Mouse (Mus musculus) R1 (cell line): ENCODE results near the gene Acad12.
"Not testable (repeated sequence)": the region's sequence is repeated elsewhere in the genome, so short reads cannot be mapped to it uniquely, and the experiment has no call there.

Experiments
- DNase-seq: peaks from one replicate; pipeline ENCODE4 v3.0.0-alpha.2; 2018; ENCODE audit warnings: low read depth, low spot score

The Acad12 gene

DNA sequence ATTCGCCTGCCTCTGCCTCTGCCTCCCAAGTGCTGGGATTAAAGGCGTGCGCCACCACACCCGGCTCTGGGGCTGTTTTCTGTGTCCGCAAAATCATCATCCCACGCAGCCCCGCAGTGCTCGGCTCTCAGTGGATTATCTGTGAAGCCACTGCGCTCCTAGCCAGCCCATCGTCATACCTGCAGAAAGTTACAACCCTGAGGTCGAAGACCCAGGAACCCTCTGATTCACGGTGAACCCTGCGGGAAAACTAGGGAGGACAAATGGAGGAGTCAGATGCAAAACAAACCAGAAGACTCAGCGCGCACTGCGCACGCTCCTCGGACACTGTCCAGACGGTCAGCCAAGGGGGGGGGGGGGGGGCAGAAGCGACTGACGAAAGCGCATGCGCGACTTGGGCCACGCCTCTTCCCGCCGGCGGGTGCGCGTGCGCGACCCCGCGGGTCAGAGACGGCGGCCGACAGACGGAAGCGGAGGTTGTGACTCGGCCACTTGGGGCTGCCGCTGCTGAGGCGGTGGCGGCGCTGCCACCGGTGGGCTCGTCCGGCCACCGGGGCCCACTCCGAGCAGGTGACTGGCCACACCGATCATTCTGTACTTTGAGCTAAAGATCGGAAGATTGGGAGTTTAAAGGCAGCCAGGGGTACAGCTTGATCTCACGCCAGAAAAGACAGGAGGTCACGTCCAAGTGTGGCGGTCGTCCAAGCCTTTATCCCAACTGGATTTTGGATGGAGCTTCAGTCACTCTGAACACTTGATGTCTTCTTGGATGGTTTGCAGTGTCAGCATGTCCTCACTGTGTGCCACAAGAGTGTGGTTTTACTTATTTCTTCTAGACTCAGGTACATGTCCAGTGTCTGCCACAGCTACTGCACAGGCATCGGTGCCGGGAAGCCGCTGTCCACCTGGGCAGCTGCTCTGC, at the start of gene Acad12:
Gene Acad12, minus strand, starts transcription at position 347 of the 922 bp plus-strand sequence.
- DNase-seq: peak; percentile 83

DNA sequence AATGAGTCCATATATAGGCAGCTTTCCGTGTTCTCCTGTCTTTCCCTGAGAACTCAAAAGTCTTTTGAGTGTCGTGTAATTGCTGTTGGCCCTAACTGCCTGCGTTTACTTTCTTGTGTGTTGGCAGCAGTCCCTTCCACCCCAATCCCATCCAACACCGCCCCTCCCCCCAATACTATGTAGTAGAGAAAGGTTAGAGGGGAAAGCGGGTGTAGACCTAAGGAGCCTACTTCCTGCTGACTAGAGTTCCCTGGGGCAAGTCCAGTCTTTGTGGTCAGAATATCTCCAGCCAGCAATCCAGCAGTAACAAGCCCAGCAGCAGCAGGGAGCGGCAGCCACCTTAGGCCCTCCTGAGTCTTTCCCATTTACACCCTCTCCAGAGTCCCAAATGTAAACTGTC, 49.7 kb upstream of the Acad12 start:
- DNase-seq: no peak

DNA sequence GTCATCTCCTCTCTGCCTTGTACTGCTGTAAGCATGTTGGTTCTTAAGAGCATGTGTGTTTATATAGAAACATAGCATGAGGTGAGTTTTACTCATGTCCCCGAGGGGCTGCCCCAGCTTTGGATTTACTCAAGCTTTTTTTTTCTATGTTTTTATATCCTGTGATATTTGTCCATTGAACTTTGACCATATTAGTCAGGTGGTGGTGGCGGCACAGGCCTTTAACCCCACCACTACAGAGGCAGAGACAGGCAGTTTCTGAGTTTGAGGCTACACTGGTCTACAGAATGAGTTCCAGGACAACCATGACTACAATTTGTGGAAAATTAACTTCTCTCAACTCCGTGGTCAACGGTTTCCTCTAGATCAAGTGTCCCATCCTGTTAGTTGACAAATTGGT, 48.3 kb upstream of the Acad12 start:
- no peak for DNase-seq

- no peak for DNase-seq
Observed at GRCm38 (mm10) chr5:121664971-121665370, 46.2 kb upstream of the Acad12 start.

GRCm38 (mm10) chr5:121664078-121664477, 45.3 kb upstream of the Acad12 start:
- no peak for DNase-seq

DNA sequence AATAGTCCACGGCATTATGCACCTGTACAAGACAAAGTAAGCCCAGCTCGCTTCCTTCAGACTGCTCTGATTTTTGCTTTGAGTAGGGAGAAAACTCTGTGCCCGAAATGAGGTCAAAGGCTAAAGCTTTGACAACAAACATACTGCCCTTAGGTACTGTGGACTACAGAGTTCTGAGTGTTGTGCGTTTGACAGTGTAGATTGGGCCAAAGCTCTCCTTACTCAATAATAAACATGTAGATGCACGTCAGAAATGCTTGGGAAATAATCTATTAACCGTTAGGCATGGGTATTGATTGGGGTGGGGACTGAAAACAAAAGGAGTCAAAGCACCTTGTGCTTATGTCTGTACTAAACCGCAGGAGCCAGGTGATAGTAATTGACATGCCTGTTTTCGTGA, 44.7 kb upstream of the Acad12 start:
- DNase-seq: no peak

DNA sequence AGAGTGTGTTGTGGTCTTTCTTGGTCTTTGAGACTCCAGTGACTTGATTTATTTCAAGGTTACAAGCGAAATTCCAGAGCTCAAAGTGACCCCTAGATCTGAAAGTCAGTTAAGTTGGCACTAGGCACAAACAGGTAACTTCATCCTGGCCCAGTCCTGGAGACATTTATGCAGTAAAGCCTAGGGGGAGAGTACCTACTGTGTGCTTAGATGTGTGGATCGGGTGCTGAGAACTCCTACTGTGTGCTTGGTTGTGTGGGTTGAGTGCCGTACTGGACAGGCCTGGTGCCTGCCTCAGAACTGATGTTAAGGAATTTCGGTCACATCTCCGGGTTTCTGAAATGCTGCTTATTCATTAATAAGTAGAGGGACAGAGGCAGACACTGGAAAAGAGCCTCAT, 42.8 kb upstream of the Acad12 start:
- no peak for DNase-seq

DNA sequence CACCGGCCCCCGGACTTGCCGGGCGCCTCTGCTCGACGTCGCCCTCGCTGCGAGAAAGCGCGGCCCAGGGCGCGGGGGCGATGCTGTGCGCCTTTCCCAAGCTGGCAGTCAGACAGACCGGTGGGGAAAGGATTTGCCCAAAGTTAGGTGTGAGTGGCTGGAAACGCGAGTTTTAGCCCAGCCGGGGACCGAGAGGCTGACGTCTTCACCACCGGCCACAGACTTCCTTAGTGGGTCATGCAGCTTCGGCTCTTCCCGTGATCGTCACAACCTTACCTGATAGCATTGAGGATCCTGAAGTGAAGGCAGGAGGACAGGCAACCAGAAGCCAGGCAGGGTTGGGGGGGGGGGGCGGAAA, 42.1 kb upstream of the Acad12 start:
- peak; percentile 58 for DNase-seq

DNA sequence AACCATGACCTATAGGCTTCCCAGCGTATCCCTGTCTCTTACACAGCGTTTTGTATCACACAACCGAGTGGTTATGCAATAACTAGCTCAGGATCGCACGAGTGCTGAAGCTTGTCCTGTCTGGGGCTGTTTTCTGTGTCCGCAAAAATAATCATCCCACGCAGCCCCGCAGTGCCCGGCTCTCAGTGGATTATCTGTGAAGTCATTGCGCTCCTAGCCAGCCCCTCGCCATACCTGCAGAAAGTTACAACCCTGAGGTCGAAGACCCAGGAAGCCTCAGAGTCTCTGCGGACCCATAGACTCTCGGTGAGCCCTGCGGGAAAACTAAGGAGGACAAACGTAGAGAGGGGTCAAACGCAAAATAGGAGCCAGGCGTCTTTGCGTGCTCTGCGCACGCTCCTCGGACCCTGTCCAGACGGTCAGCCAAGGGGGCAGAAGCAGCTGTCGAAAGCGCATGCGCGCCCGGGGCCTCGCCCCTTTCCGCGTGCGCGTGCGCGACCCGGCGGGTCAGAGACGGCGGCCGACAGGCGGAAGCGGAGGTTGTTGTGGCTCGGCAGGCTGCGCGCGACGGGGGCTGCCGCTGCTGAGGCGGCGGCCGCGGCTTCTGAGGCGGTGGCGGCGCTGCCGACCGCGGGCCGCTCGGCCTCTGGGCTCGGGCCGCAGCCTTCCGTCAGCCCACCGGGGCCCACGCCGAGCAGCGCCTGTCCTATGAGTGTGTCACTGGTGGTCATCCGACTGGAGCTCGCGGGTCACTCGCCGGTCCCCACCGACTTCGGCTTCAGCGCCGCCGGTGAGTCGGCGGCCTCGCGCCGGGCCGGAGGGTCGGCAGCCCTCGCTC, 41.5 kb upstream of the Acad12 start, which contains the start of the genes Acad10 and Brap:
Gene Acad10, minus strand, starts transcription at position 456 of the 838 bp plus-strand sequence.
Gene Brap, plus strand, starts transcription at position 505 of the 838 bp plus-strand sequence.
- peak; percentile 91 for DNase-seq

- DNase-seq: not testable (repeated sequence)
Observed at GRCm38 (mm10) chr5:121657656-121658055, 38.9 kb upstream of the Acad12 start.

DNA sequence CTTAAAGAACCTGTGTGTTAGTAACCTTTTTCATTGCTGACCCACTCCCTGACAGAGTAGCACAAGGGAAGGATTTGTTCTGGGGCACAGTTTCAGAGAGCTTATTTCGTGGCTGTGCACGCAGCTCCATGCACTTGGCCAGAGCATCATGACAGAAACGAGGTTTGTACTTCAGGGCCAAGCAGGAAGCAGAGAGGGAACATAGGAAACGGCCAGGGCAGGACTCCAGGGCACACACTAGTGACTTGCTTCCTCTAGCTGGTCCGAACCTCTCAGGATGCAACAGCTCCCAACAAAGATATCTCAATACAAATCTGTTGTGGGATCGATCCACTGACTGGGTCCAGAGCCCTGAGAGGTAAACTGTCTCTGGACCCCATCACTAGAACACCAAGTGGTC, 38.1 kb upstream of the Acad12 start:
- not testable (repeated sequence) for DNase-seq

GRCm38 (mm10) chr5:121654526-121654925, 35.8 kb upstream of the Acad12 start:
- no peak for DNase-seq

DNA sequence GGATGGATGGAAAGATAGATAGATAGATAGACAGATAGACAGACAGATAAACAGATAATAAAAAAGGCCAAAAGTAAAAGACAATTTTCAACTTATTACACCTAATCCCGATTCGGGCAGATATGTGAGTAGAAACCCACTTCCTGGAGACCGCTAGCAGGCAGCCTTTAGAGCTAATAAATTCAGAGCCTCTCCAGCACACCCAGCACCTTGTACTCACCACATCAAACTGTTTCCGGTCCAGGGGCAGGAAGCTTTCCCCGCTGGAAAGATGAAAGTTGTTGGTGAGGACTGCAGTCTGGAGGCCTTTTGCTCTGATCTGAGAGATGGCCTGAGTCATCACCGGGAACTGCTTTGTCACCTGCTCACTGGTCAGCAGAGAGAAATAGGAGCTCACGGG, 30.4 kb upstream of the Acad12 start:
- no peak for DNase-seq

- no peak for DNase-seq
Observed at GRCm38 (mm10) chr5:121639601-121640000, 20.9 kb upstream of the Acad12 start.

DNA sequence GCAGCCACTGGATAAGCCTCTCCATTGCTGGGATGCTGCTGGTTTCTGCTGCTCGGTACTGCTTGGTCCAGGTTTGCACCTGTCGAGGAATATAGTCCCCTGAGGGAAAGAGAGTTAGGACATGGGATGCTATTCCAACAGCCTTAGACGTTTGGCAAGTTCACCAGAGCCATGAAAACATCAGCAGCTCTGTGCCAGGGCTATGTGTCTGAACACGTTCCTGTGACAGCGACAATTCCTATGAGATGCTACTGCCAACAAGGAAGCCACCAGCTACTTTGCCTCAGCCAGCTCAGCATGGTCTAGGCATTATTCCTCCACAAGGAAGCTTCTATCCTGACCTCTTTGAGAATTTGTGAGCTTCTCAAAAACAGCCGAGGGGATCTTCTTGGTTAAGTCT, 18.6 kb upstream of the Acad12 start:
- DNase-seq: no peak

DNA sequence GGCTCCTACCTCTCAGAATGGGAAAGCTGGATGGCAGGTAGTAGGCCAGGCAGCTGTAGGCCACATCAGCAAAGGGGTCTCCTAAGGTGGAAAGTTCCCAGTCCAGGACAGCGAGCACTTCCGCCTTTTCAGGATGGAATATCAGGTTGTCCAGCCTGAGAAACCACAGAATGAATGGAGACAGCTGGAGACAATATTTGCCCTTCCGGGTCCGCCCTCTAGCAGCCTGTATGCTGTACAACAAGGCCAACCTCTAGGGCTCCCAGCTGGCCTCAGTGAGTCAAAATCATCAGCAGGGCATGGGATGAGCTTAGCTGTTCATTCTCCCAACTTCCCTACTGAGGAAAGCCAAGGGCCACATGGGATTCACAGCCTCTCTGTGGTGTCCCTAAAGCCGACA, 15.9 kb upstream of the Acad12 start:
- no peak for DNase-seq

DNA sequence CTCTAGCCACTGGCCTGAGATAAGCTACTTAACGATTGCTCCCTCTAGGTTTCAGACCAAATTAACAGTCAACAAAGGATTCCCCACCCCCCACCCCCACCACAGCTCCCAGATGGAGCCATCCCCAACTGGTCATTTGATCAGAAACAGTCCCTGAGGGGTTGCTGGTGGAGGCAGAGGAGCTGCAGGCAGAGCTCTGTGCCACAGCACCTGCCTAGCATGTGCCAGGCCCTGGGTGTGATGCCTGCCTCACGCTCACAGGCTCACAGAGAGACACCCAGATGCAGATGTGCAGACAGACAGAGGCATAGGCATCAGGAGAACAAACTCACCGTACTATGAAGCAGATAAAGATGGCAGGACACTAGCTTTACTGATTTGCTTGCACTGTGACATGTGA, 14.1 kb upstream of the Acad12 start:
- no peak for DNase-seq

- peak; percentile 58 for DNase-seq
Observed at GRCm38 (mm10) chr5:121631106-121631647, 12.4 kb upstream of the Acad12 start.

DNA sequence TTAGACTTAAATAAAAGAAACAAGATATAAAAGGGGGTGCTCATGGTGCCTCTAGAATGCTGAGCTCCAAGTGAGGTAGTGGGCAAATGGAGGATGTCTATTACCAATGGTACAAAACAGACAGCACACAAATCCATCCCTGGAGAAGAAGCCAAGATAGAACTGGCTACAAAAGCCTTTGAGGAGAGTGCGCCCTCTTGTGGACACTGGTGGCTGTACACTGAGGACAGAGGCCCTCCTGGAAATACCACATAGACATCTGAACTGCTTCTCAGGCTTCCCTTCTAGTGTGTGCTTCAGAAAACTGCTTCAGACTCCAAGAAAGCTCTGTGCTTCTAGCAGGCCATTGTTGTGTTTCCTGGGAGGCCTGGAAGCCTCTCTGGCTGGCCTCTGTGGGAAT, 9.1 kb upstream of the Acad12 start:
- peak; percentile 72 for DNase-seq

- no peak for DNase-seq
Observed at GRCm38 (mm10) chr5:121623241-121623640, 4.5 kb upstream of the Acad12 start.

DNA sequence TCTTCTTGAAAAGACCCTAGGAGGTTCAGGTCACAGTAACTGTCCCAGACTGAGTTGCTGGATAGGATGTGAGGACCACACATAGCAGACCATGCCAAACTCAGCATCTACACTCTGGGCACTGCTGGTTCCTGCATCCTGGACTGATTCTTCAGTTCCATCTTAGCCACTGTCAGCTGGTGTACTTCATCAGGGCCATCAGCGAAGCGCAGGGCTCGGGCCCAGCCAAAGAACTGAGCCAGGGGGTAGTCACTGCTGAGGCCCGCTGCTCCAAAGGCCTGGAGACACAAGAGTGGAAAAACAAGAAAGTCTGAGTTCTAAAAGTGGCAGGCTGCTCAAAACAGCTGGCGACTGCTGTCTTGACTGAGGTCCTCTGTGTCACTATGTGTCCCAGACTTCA, 2.4 kb upstream of the Acad12 start:
- DNase-seq: no peak

DNA sequence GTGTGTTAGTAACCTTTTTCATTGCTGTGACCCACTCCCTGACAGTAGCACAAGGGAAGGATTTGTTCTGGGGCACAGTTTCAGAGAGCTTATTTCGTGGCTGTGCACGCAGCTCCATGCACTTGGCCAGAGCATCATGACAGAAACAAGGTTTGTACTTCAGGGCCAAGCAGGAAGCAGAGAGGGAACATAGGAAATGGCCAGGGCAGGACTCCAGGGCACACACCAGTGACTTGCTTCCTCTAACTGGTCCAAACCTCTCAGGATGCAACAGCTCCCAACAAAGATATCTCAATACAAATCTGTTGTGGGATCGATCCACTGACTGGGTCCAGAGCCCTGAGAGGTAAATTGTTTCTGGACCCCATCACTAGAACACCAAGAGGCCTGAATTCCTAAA, 3.8 kb downstream of the Acad12 start:
- not testable (repeated sequence) for DNase-seq
